Mouse (Mus musculus) forebrain, embryonic 14.5 days (tissue): ENCODE results near the gene Ddx21. TPM values are rescaled to one million over a fixed set of nuclear protein-coding genes. Genes with fewer than 3 reads are reported as not detected.
"Not testable (repeated sequence)": the region's sequence is repeated elsewhere in the genome, so short reads cannot be mapped to it uniquely, and the experiment has no call there.

Experiments used
- ATAC-seq: fragments of 200-750 bp; cut with Nextera tagmentation; 2 replicates; pipeline ENCODE4 v1.8.0; 2017; ENCODE audit warnings: mild to moderate bottlenecking, moderate library complexity
- DNase-seq: peaks from one replicate; pipeline ENCODE4 v3.0.0-alpha.2; 2015; ENCODE audit warnings: low spot score
- H3K27ac ChIP-seq: fragments of 300-500 bp; sonication (generic); 2 replicates; pipeline ENCODE4 v1.5.1; 2014; ENCODE audit warnings: low read depth, mild to moderate bottlenecking, control low read depth, low read length, moderate library complexity
- H3K27me3 ChIP-seq: fragments of 300-500 bp; sonication (generic); replicated peaks from 2 replicates; pipeline ENCODE4 v1.6.1; 2014; ENCODE audit warnings: low read length, control low read depth, mixed read lengths; ENCODE audit not compliant: control insufficient read depth, insufficient read depth
- H3K36me3 ChIP-seq: fragments of 300-500 bp; sonication (generic); 2 replicates; pipeline ENCODE4 v1.6.1; 2014; ENCODE audit warnings: low read length, control low read depth; ENCODE audit not compliant: control insufficient read depth, insufficient read depth
- H3K4me1 ChIP-seq: fragments of 300-500 bp; sonication (generic); 2 replicates; pipeline ENCODE4 v1.6.1; 2014; ENCODE audit warnings: antibody characterized with exemption, low read length, control low read depth; ENCODE audit not compliant: control insufficient read depth, insufficient read depth
- H3K4me2 ChIP-seq: fragments of 300-500 bp; sonication (generic); 2 replicates; pipeline ENCODE4 v1.6.1; 2014; ENCODE audit warnings: mild to moderate bottlenecking, control low read depth, low read length
- H3K4me3 ChIP-seq: fragments of 300-500 bp; sonication (generic); 2 replicates; pipeline ENCODE4 v1.5.1; 2014; ENCODE audit warnings: low read depth, low read length, control low read depth
- H3K9ac ChIP-seq: fragments of 300-500 bp; sonication (generic); 2 replicates; pipeline ENCODE4 v1.6.1; 2014; ENCODE audit warnings: mild to moderate bottlenecking, low read length, control low read depth, moderate library complexity
- H3K9me3 ChIP-seq: fragments of 300-500 bp; sonication (generic); replicated peaks from 2 replicates; pipeline ENCODE4 v1.6.1; 2016; ENCODE audit warnings: low read length, control low read depth, mixed read lengths; ENCODE audit not compliant: control insufficient read depth
- WGBS: fragments of 180-500 bp; shearing (Covaris S2); extraction: QIAGEN DNeasy Blood & Tissue Kit; methylation state at CpG from one replicate; pipeline ENCODE4 v1.1.7; 2014; 5-methylcytosine and 5-hydroxymethylcytosine counted together
- polyA plus RNA-seq: library from polyadenylated mRNA; unstranded; fragments of >200 nt; fragmentation: Nextera tagmentation; extraction: Ambion mirVana; gene quantifications from 2 replicates; pipeline ENCODE4 v1.2.1, GENCODE M21; 2014

Gene Ddx21
- polyA plus RNA-seq, 1 experiment from 2014 or later: 20.6 TPM

- Histone ChIP-seq H3K9ac (no peak overlapping the region), H3K36me3 (peaks cover 31% of the 10 kb centered on the region), H3K9me3 (no peaks in the 10 kb centered on the region), H3K4me2 (no peak overlapping the region), H3K27me3 (no peaks in the 10 kb centered on the region), H3K4me1 (peaks cover 4% of the 10 kb centered on the region), H3K27ac (no peak overlapping the region), H3K4me3 (no peak overlapping the region)
- DNase-seq (no peak), ATAC-seq (no peak)
- 92% methylated on average over 6 of the region's 6 CpGs for WGBS
Measured at GRCm38 (mm10) chr10:62600056-62600455, 2.0 kb downstream of the Ddx21 start.

- H3K4me3 ChIP-seq, ATAC-seq, H3K9ac ChIP-seq, H3K9me3 ChIP-seq, H3K4me1 ChIP-seq, H3K27ac ChIP-seq, H3K27me3 ChIP-seq, DNase-seq, H3K4me2 ChIP-seq: not testable (repeated sequence)
- 97% methylated on average over 3 of the region's 3 CpGs for WGBS
- peaks cover 38% of the 10 kb centered on the region for H3K36me3 ChIP-seq
Measured at GRCm38 (mm10) chr10:62599311-62599710, 2.8 kb downstream of the Ddx21 start.

GRCm38 (mm10) chr10:62592496-62592895 is 9.6 kb downstream of the Ddx21 start:
- DNase-seq: peak; percentile 45
- Histone ChIP-seq H3K9ac (no peak overlapping the region), H3K9me3 (no peaks in the 10 kb centered on the region), H3K4me1 (no peaks in the 10 kb centered on the region), H3K36me3 (peaks cover 85% of the 10 kb centered on the region), H3K27ac (no peak overlapping the region), H3K4me2 (no peak overlapping the region), H3K27me3 (no peaks in the 10 kb centered on the region), H3K4me3 (no peak overlapping the region)
- ATAC-seq: no peak
- WGBS: 62% methylated on average over 7 of the region's 7 CpGs

GRCm38 (mm10) chr10:62590200-62590599 is 11.9 kb downstream of the Ddx21 start:
- Histone ChIP-seq H3K9me3 (no peaks in the 10 kb centered on the region), H3K36me3 (peaks cover 92% of the 10 kb centered on the region), H3K9ac (no peak overlapping the region), H3K27ac (no peak overlapping the region), H3K4me2 (no peak overlapping the region), H3K27me3 (no peaks in the 10 kb centered on the region), H3K4me1 (no peaks in the 10 kb centered on the region), H3K4me3 (no peak overlapping the region)
- peak; percentile 98 for DNase-seq
- 30% methylated on average over 6 of the region's 6 CpGs for WGBS
- ATAC-seq: peak; percentile 94

- H3K4me1 ChIP-seq: no peaks in the 10 kb centered on the region
- H3K27ac ChIP-seq: no peak overlapping the region
- H3K27me3 ChIP-seq: no peaks in the 10 kb centered on the region
- ATAC-seq (no peak), DNase-seq (no peak)
- H3K9ac ChIP-seq: no peak overlapping the region
- H3K4me2 ChIP-seq: no peak overlapping the region
- peaks cover 93% of the 10 kb centered on the region for H3K36me3 ChIP-seq
- H3K4me3 ChIP-seq: no peak overlapping the region
- WGBS: 84% methylated on average over 4 of the region's 4 CpGs
- H3K9me3 ChIP-seq: no peaks in the 10 kb centered on the region
Measured at GRCm38 (mm10) chr10:62588616-62589015, 13.5 kb downstream of the Ddx21 start.

GRCm38 (mm10) chr10:62583245-62583644 is 18.8 kb downstream of the Ddx21 start:
- no peak for ATAC-seq
- Histone ChIP-seq H3K9ac (no peak overlapping the region), H3K27ac (no peak overlapping the region), H3K4me2 (no peak overlapping the region), H3K4me1 (no peaks in the 10 kb centered on the region), H3K27me3 (no peaks in the 10 kb centered on the region), H3K36me3 (peaks cover 84% of the 10 kb centered on the region), H3K4me3 (no peak overlapping the region), H3K9me3 (no peaks in the 10 kb centered on the region)
- DNase-seq: no peak
- WGBS: 75% methylated on average over 1 of the region's 1 CpGs

GRCm38 (mm10) chr10:62582701-62583100 is 19.4 kb downstream of the Ddx21 start:
- Histone ChIP-seq H3K36me3 (peaks cover 79% of the 10 kb centered on the region), H3K9ac (no peak overlapping the region), H3K9me3 (no peaks in the 10 kb centered on the region), H3K4me2 (no peak overlapping the region), H3K4me3 (no peak overlapping the region), H3K27me3 (no peaks in the 10 kb centered on the region), H3K4me1 (no peaks in the 10 kb centered on the region), H3K27ac (no peak overlapping the region)
- ATAC-seq (no peak), DNase-seq (no peak)
- 85% methylated on average over 7 of the region's 7 CpGs for WGBS

- H3K27me3 ChIP-seq: no peaks in the 10 kb centered on the region
- H3K27ac ChIP-seq: no peak overlapping the region
- no peaks in the 10 kb centered on the region for H3K9me3 ChIP-seq
- no peak overlapping the region for H3K4me3 ChIP-seq
- H3K4me2 ChIP-seq: no peak overlapping the region
- peaks cover 3% of the 10 kb centered on the region for H3K4me1 ChIP-seq
- H3K9ac ChIP-seq: no peak overlapping the region
- peaks cover 75% of the 10 kb centered on the region for H3K36me3 ChIP-seq
- no peak for ATAC-seq
- no peak for DNase-seq
- 91% methylated on average over 17 of the region's 17 CpGs for WGBS
Measured at GRCm38 (mm10) chr10:62582263-62582662, 19.8 kb downstream of the Ddx21 start.

GRCm38 (mm10) chr10:62579129-62579528 is 23.0 kb downstream of the Ddx21 start:
- H3K9ac ChIP-seq, H3K4me3 ChIP-seq, H3K27ac ChIP-seq, H3K4me1 ChIP-seq, ATAC-seq, H3K27me3 ChIP-seq, H3K9me3 ChIP-seq, DNase-seq: not testable (repeated sequence)
- Histone ChIP-seq H3K36me3 (peaks cover 61% of the 10 kb centered on the region), H3K4me2 (peak overlapping the region; percentile 44; the same call in 1 of the 2 replicates)
- 80% methylated on average over 12 of the region's 13 CpGs for WGBS
